ENCODE assay signal across 16 mouse cellular contexts in genomic region chr17:27045164-27045563, GRCm38 (mm10).
"Had no signal": no experiment of that assay in that cellular context is flagged by ENCODE, and none has a peak within 500 bp of the region (broad histone marks: within the 10 kb centered on the region; RNA-seq: fewer than 3 reads in every experiment).

No protein-coding gene starts in this region.

- H3K9ac ChIP-seq: lung, embryonic 14.5 days; midbrain, embryonic 12.5 days; neural tube, embryonic 13.5 days; neural tube, embryonic 15.5 days; stomach, embryonic 15.5 days had no signal

- H3K27ac ChIP-seq: midbrain, embryonic 10.5 days; midbrain, embryonic 12.5 days; neural tube, embryonic 13.5 days; neural tube, embryonic 15.5 days; stomach, embryonic 15.5 days; stomach, postnatal 0 days had no signal

- H3K36me3 ChIP-seq: midbrain, embryonic 10.5 days; midbrain, embryonic 12.5 days; neural tube, embryonic 13.5 days; neural tube, embryonic 15.5 days; stomach, embryonic 15.5 days had no signal

- DNase-seq: lung, adult 18-20 months; lung, embryonic 14.5 days; lung, postnatal 10 days; lung, postnatal 4 days; midbrain, embryonic 14.5 days; right cerebral cortex, postnatal 14 days; thymus, adult 2 months; thymus, postnatal 25 days; thymus, postnatal 4 days had no signal

- H3K9me3 ChIP-seq: midbrain, embryonic 10.5 days; midbrain, embryonic 12.5 days; neural tube, embryonic 13.5 days; neural tube, embryonic 15.5 days; stomach, embryonic 15.5 days had no signal

- H3K4me3 ChIP-seq: midbrain, embryonic 10.5 days; midbrain, embryonic 12.5 days; myocyte; neural tube, embryonic 13.5 days; neural tube, embryonic 15.5 days; stomach, embryonic 15.5 days had no signal

- H3K27me3 ChIP-seq: midbrain, embryonic 12.5 days; neural tube, embryonic 13.5 days; stomach, embryonic 15.5 days had no signal
